Mouse (Mus musculus): ENCODE measurements around the gene Plekhh1.
A peak's percentile ranks its signal among the peaks of the same experiment; 100 is the strongest.

The Plekhh1 gene

DNA sequence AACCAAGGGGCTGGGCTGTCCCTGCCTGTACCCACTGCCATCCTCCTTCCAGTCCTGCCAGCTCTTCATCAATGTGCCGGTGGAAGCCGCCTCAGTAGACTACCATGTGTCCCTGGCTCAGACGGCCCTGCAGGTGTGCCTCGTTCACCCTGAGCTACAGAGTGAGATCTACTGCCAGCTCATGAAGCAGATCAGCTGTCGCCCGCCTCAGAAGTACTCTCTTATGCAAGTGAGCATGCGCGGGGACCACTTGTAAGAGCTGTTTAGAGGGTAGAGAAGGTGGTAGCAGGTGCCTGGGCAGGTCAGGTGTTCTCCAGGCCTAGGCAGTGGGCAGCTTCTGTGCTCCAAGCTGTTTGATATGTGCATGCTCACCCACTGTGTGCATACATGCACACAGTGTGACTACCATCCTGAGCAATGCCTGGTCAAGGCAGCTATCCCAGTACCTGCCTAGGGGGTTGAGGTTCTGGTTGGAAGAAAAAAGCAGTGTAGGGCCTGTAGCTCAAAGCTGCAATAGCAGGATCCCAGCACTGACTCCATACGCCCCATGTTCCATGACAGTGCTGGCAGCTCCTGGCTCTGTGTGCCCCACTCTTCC, 41.9 kb downstream of the Plekhh1 start:
- DNase-seq (ENCODE audit: low spot score in 2 of 2), result no peak

DNA sequence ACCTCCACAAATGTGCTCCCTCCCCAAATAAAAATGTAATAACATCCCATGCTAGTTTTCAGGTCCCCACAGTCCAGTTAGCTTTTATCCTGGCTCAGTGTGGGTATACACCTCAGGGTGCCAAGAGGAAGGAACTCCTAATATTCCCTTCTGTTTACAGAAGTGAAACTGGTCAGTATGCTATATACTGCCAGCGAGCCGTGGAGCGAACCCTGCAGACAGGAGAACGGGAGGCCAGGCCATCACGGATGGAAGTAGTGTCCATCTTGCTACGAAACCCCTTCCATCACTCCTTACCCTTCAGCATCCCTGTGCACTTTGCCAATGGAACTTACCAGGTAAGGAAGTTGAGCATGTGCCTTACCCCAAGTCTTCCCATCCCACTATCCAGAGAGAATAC, 43.6 kb downstream of the Plekhh1 start:
- no peak for DNase-seq (ENCODE audit: low spot score in 2 of 2)

DNA sequence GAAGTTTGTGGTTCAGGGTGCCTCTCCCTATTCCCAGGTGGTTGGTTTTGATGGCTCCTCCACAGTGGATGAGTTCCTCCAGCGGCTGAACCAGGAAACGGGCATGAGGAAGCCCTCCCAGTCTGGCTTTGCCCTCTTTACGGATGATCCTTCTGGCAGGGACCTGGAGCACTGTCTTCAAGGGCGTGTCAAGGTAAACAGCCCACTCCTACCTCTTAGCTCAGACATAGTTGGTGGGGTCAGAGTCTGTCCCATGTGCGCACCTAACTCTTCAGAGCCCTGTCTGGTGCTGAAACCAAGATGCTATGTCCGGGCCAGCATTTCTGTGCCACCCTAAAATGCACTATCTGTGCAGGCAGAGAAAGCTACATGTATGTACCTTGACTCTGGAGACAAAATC, 44.4 kb downstream of the Plekhh1 start:
- no peak for DNase-seq (ENCODE audit: low spot score in 2 of 2)

DNA sequence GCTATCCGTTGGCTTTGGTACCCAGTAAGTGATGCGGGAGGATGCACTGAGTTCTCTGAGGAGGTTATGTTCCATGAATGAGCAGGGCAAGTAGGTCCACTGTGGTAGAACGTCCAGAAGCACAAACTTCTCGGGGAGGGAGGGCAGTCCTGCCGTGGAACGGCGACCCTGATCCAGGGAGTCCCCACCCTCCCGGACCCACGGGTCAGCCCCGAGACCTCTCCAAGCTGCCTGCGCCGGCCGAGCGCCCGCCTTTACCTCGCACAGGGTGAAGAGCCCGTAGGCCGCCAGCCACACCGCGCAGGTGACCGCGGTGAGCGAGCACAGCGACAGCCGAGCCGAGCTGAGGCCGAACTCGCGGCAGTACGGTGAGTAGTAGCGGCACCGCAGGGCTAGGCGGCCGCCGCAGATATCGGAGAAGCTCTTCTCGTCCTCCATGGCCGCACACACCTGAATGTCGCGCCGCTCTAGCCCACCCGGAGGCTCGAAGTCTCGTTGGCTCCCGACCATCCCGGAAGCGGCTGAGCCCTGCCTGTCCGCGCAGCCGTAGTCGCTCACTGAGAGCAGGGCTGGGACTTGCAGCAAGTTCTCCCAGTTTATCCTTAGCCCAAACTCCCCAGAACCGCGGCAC, 60.3 kb downstream of the Plekhh1 start, which contains the start of gene Pigh:
Pigh (minus strand) TSS at position 470 of the 631 bp plus-strand sequence.
- peak; percentile 80 to 88 for DNase-seq (ENCODE audit: low spot score in 2 of 2)

DNA sequence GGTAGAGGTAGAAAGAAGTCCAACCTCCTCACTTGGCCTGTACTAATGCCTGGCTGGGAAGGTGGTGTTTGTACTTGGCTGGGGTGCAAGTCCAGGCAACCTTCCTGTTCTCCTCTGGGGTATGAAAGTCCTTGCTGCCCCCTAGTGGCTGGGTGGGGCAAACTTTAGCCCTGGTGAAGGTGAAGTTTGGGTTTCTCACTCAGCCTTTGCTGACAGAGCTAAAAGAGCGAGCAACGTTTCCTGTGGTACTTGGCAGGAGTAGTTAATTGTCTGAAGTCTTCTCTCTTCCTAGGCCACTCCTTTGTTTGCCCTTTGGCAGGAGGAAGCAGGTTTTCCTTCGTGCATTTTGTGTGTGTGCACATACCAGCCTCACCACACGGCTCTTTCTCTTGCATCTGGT, 63.6 kb downstream of the Plekhh1 start:
- peak; percentile 68 to 74 for DNase-seq (ENCODE audit: low spot score in 2 of 2)

DNA sequence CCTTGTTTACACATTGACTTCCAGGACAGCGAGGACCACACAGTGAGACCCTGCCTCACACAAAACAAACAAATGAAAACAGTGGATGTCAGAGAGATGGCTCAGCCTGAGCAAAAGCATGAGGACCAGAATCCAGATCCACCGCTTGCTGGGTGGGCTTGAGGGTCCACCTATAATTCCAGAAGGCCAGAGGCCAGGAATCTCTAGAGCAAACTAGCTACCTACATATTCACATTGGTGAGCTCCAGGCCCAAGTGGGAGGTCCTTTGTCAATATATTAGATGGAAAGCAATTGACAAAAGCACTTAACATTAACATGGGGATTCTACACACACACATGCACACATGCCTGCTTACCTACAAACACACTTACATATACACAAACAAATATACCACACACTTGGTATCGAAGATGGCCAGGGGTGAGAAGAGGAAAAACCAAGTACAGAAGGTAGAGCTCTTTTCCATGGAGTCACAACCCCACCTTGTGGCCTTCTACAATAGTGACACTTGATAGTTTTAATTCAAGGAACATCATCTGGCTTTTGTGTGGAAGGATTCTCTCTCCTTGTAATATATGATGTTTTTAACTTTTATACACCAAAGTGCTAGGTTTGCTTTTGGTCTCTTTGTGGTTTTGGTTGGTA, 68.3 kb downstream of the Plekhh1 start:
- no peak for DNase-seq (ENCODE audit: low spot score in 2 of 2)

DNA sequence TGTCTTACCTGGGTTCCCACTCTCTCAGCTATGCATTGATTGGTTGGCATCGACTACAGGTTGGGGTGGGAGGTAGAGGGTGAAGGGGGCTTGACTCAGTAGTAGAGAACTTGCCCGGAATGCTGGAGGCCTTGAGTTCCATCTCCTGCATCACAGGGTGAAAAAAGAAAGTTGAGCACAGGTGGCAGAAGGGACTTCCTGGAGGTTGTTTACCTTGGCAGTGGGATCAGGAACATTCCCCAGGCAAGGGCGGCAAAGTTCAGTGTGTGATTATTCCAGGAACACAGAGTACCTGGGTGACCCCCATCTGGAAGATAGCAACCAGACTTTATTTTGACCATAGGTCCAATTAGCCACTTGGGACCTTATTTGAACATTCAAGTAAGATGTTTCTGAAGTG, 74.8 kb downstream of the Plekhh1 start:
- no peak for DNase-seq (ENCODE audit: low spot score in 2 of 2)

DNA sequence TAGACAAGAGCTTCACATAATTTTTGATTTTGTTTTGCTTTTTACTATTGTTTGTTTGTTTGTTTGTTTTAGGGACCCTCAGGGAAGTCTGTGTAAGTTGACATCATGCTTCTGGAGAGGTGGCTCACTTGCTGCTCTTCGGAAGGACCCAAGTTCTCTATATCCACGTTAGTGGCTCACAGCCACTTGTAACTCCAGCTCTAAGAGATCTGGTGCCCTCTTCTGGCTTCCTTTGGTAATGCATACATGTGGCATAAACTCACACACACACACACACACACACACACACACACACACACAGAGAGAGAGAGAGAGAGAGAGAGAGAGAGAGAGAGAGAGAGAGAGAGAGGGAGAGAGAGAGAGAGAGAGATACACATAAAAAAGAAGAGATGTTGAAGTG, 75.6 kb downstream of the Plekhh1 start:
- no peak for DNase-seq (ENCODE audit: low spot score in 2 of 2)

DNA sequence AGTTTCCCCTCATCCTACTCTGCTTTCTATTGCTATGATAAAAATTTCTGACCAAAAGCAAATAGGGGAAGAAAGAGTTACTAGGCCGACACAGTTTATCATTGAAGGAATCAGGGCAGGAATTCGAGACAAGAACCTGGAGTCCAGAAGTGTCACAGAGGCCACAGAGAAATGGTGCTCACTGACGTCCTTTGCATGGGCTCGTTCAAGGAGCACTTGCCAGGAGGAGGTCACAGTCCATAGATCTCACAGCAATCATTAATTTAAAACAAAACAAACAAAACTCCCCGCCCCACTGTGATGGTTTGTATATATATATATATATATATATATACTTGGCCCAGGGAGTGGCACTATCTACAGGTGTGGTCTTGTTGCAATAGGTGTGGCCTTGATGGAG, 76.3 kb downstream of the Plekhh1 start:
- no peak for DNase-seq (ENCODE audit: low spot score in 2 of 2)

DNA sequence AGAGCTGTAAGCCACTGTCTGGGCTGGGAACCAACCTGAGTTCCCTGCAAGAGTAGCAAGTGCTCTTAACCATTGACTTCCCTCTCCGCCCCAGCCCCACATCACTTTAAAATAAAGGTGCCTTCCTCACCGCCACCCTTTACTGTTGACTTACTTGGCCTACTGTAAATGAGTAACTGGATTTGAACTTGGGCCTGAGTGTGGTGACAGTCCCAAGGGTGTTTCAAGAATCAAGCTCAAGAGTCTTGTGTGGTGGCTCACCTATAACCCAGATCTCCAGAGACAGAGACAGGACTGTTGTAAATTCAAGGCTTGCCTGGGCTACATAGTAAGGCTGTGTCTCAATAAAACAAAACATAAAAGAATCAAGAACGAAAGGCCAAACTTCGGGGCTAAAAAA, 90.0 kb downstream of the Plekhh1 start:
- DNase-seq (ENCODE audit: low spot score in 2 of 2), result no peak

DNA sequence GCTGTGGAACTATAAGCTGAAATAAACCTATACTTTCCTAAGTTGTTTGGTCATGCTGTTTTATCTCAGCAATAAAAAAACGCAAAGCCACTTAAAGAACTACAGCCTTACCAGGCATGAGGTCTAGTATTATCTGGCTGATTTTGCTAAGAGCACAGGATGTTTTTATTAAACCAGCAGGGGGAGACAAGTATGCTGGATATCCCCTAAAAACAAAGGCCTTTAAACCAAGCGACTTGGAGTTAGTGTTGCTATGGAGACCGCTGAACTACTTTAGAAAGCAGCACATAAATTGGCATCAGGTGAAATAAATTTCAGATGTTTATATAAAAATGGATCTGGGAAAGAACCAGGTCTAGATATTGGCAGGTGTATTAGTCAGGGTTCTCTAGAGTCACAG, 93.9 kb downstream of the Plekhh1 start:
- DNase-seq (ENCODE audit: low spot score in 2 of 2), result no peak

DNA sequence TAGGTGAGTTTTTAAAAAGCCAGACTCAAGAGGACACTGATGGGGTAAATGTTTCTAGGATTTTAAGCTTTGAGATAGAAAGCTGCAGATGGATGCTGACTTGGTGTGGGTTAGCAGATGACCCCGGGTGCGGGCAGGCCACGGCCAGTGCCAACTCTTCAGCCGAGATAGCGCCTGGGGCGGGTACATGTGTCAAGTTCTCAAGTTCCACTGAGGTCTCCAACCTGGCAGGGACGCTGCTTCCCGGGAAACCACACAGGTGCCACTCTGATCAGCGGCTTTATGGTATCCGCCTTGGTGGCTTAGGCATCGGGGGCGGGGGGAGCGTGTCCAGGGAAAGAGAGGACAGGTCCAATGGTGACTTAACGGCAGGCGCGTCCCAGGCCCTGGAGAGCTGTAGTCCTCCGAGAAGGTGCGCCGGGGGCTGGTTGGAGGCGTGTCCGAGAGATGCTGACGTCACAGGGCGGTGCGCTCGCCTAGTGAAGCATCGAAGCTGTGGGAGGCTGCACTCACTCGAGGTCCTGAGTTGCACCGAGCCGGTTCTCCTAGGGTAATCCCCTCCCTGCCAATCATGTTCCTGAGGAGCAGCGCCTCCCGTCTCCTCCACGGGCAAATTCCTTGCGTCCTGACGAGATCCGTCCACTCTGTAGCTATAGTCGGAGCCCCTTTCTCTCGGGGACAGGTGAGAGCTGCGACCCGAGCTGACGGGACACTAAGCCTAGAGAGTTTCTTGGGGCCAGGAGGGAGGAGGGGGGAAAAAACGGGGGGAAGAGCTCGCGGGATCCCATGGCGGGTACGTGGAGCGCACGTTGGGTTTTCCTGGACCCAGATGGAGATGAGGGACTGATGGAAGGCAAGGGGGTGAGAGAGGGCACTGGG, 101.6 kb downstream of the Plekhh1 start, which contains the start of gene Arg2:
Arg2 (plus strand) TSS at position 479 of the 879 bp plus-strand sequence.
- DNase-seq (ENCODE audit: low spot score in 2 of 2), result peak; percentile 71

Data from urinary bladder, adult 18-20 months (tissue).